Mouse (Mus musculus) forebrain, embryonic 14.5 days (tissue): Measurements from ENCODE around the gene Kank3. TPM values are rescaled to one million over a fixed set of nuclear protein-coding genes. Genes with fewer than 3 reads are reported as not detected.

Experiments
- ATAC-seq: fragments of 200-750 bp; cut with Nextera tagmentation; 2 replicates; pipeline ENCODE4 v1.8.0; 2017; ENCODE audit warnings: mild to moderate bottlenecking, moderate library complexity
- DNase-seq: peaks from one replicate; pipeline ENCODE4 v3.0.0-alpha.2; 2015; ENCODE audit warnings: low spot score
- H3K27ac ChIP-seq: fragments of 300-500 bp; sonication (generic); 2 replicates; pipeline ENCODE4 v1.5.1; 2014; ENCODE audit warnings: low read depth, mild to moderate bottlenecking, control low read depth, low read length, moderate library complexity
- H3K27me3 ChIP-seq: fragments of 300-500 bp; sonication (generic); replicated peaks from 2 replicates; pipeline ENCODE4 v1.6.1; 2014; ENCODE audit warnings: low read length, control low read depth, mixed read lengths; ENCODE audit not compliant: control insufficient read depth, insufficient read depth
- H3K36me3 ChIP-seq: fragments of 300-500 bp; sonication (generic); 2 replicates; pipeline ENCODE4 v1.6.1; 2014; ENCODE audit warnings: low read length, control low read depth; ENCODE audit not compliant: control insufficient read depth, insufficient read depth
- H3K4me1 ChIP-seq: fragments of 300-500 bp; sonication (generic); 2 replicates; pipeline ENCODE4 v1.6.1; 2014; ENCODE audit warnings: antibody characterized with exemption, low read length, control low read depth; ENCODE audit not compliant: control insufficient read depth, insufficient read depth
- H3K4me2 ChIP-seq: fragments of 300-500 bp; sonication (generic); 2 replicates; pipeline ENCODE4 v1.6.1; 2014; ENCODE audit warnings: mild to moderate bottlenecking, control low read depth, low read length
- H3K4me3 ChIP-seq: fragments of 300-500 bp; sonication (generic); 2 replicates; pipeline ENCODE4 v1.5.1; 2014; ENCODE audit warnings: low read depth, low read length, control low read depth
- H3K9ac ChIP-seq: fragments of 300-500 bp; sonication (generic); 2 replicates; pipeline ENCODE4 v1.6.1; 2014; ENCODE audit warnings: mild to moderate bottlenecking, low read length, control low read depth, moderate library complexity
- H3K9me3 ChIP-seq: fragments of 300-500 bp; sonication (generic); replicated peaks from 2 replicates; pipeline ENCODE4 v1.6.1; 2016; ENCODE audit warnings: low read length, control low read depth, mixed read lengths; ENCODE audit not compliant: control insufficient read depth
- WGBS: fragments of 180-500 bp; shearing (Covaris S2); extraction: QIAGEN DNeasy Blood & Tissue Kit; methylation state at CpG from one replicate; pipeline ENCODE4 v1.1.7; 2014; 5-methylcytosine and 5-hydroxymethylcytosine counted together
- polyA plus RNA-seq: library from polyadenylated mRNA; unstranded; fragments of >200 nt; fragmentation: Nextera tagmentation; extraction: Ambion mirVana; gene quantifications from 2 replicates; pipeline ENCODE4 v1.2.1, GENCODE M21; 2014

The Kank3 gene
- 35.6 and 37.2 TPM in 2 replicates for polyA plus RNA-seq

GRCm38 (mm10) chr17:33810334-33811141 is at the start of gene Kank3:
TSS of gene Kank3 (plus strand) at chr17:33810519.
- Histone ChIP-seq H3K27me3 (no peaks in the 10 kb centered on the region), H3K4me1 (peaks cover 4% of the 10 kb centered on the region; the same call in 1 of the 2 replicates), H3K4me3 (peak within 1 kb of the TSS; percentile 34), H3K27ac (no peak within 1 kb of the TSS), H3K4me2 (peak within 1 kb of the TSS; percentile 68), H3K9me3 (no peaks in the 10 kb centered on the region), H3K9ac (peak within 1 kb of the TSS; percentile 54), H3K36me3 (no peaks in the 10 kb centered on the region)
- DNase-seq (peak; percentile 98), ATAC-seq (peak; percentile 100)
- 1% methylated on average over 36 of the region's 36 CpGs for WGBS

- no peak overlapping the region for H3K9ac ChIP-seq
- WGBS: 66% methylated on average over 3 of the region's 3 CpGs
Observed at GRCm38 (mm10) chr17:33766389-33766788, 43.9 kb upstream of the Kank3 start.

GRCm38 (mm10) chr17:33771617-33772016 is 38.7 kb upstream of the Kank3 start:
- no peak overlapping the region for H3K27ac ChIP-seq
- DNase-seq (no peak), ATAC-seq (no peak)
- WGBS: 93% methylated on average over 4 of the region's 4 CpGs
- H3K9ac ChIP-seq: no peak overlapping the region
- no peaks in the 10 kb centered on the region for H3K4me1 ChIP-seq
- H3K27me3 ChIP-seq: no peaks in the 10 kb centered on the region
- H3K4me2 ChIP-seq: no peak overlapping the region
- no peaks in the 10 kb centered on the region for H3K9me3 ChIP-seq
- no peak overlapping the region for H3K4me3 ChIP-seq
- no peaks in the 10 kb centered on the region for H3K36me3 ChIP-seq

More at GRCm38 (mm10) chr17:33766389-33766788, 43.9 kb upstream of the Kank3 start:
- no peaks in the 10 kb centered on the region for H3K4me1 ChIP-seq
- ATAC-seq: no peak
- H3K27ac ChIP-seq: no peak overlapping the region
- no peak overlapping the region for H3K4me2 ChIP-seq
- no peaks in the 10 kb centered on the region for H3K9me3 ChIP-seq
- no peak overlapping the region for H3K4me3 ChIP-seq
- no peaks in the 10 kb centered on the region for H3K27me3 ChIP-seq
- no peak for DNase-seq
- no peaks in the 10 kb centered on the region for H3K36me3 ChIP-seq

GRCm38 (mm10) chr17:33773426-33773825 is 36.9 kb upstream of the Kank3 start:
- Histone ChIP-seq H3K27me3 (no peaks in the 10 kb centered on the region), H3K36me3 (no peaks in the 10 kb centered on the region), H3K9me3 (no peaks in the 10 kb centered on the region), H3K9ac (no peak overlapping the region), H3K27ac (no peak overlapping the region), H3K4me3 (no peak overlapping the region), H3K4me2 (no peak overlapping the region), H3K4me1 (no peaks in the 10 kb centered on the region)
- 85% methylated on average over 6 of the region's 6 CpGs for WGBS
- DNase-seq (no peak), ATAC-seq (no peak)

DNA sequence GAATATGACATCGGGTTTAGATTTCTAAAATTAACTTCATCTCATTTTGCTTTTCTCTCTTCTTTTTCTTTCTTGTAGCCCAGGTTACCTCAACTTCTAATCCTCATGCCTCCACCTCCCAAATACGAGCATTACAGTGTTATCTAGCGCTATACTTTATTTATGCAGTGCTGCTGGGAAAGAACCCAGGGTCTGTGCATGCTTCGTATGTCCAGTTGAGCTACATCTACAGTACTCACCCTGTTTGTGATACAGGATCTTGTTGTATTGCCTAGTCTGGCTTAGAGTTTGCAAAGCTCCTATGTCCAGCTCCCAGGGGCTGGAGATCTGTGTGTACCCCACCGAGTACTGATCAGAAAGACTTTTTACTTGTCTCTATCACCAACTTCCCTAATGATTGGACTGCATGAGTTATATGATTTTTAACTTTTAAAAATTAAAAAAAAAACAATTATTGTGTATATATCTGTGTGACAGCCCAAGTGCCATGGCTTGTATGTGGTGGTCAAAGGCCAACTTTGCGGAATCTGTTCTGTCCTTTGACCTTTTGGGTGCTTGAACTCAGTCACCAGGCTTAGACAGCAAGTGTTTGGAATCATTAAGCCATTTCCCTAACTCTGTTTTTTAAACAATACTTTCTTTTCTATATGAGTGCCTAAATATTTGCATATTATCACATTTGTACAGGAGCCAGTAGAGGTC is 36.3 kb upstream of the Kank3 start:
- Histone ChIP-seq H3K27ac (no peak overlapping the region), H3K4me2 (no peak overlapping the region), H3K4me1 (peaks cover 2% of the 10 kb centered on the region; the same call in 1 of the 2 replicates), H3K4me3 (no peak overlapping the region), H3K36me3 (no peaks in the 10 kb centered on the region), H3K27me3 (no peaks in the 10 kb centered on the region), H3K9me3 (no peaks in the 10 kb centered on the region), H3K9ac (no peak overlapping the region)
- ATAC-seq: no peak
- DNase-seq: no peak
- WGBS: 89% methylated on average over 6 of the region's 6 CpGs

GRCm38 (mm10) chr17:33774573-33775155 is 35.7 kb upstream of the Kank3 start:
- no peak overlapping the region for H3K9ac ChIP-seq
- H3K4me1 ChIP-seq: peaks cover 7% of the 10 kb centered on the region; the same call in 1 of the 2 replicates
- H3K27me3 ChIP-seq: no peaks in the 10 kb centered on the region
- H3K4me2 ChIP-seq: no peak overlapping the region
- H3K4me3 ChIP-seq: no peak overlapping the region
- H3K27ac ChIP-seq: no peak overlapping the region
- DNase-seq (no peak), ATAC-seq (no peak)
- H3K9me3 ChIP-seq: no peaks in the 10 kb centered on the region
- WGBS: 89% methylated on average over 8 of the region's 8 CpGs
- no peaks in the 10 kb centered on the region for H3K36me3 ChIP-seq

- Histone ChIP-seq H3K9me3 (no peaks in the 10 kb centered on the region), H3K9ac (no peak overlapping the region), H3K36me3 (no peaks in the 10 kb centered on the region), H3K4me2 (no peak overlapping the region), H3K27ac (no peak overlapping the region), H3K27me3 (no peaks in the 10 kb centered on the region), H3K4me3 (no peak overlapping the region), H3K4me1 (peaks cover 7% of the 10 kb centered on the region; the same call in 1 of the 2 replicates)
- DNase-seq (no peak), ATAC-seq (no peak)
- 95% methylated on average over 4 of the region's 4 CpGs for WGBS
Observed at GRCm38 (mm10) chr17:33775287-33775686, 35.0 kb upstream of the Kank3 start.

DNA sequence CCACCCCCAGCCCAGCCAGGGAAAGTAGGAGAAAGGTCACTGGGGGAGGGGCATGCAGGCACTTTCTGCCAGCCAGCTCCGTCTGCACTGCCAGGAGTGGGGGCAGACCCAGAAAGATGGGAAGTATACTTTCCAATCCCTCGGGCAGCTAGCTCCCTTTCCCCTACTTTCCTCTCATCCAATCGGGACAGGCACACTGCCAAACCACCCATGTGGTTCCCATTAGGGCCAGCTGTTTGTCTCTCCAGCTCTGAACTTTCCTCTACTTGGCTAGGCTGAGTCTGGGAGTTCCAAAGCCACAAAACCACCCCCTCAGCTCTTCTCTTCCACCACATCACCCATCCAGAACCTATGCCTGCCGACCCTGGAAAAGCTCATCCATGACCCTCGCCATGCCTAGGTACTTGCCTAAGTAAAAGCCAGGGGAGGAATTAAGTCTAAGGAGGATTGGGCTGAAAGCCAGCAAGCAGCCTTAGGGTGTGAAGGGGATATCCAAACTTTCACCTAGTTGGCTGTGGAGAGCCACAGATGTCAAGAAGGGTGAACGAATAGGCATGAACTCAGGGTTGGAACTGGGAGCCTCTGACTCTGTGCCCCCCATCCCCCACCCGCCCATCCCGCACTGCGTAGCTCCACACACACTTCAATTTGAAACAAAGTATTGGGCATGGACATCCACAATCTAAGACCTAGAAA is 30.9 kb upstream of the Kank3 start:
- Histone ChIP-seq H3K27me3 (no peaks in the 10 kb centered on the region), H3K4me2 (peak overlapping the region; percentile 12; the same call in 1 of the 2 replicates), H3K36me3 (no peaks in the 10 kb centered on the region), H3K9ac (no peak overlapping the region), H3K4me3 (no peak overlapping the region), H3K27ac (peak overlapping the region; percentile 35; the same call in 1 of the 2 replicates), H3K4me1 (peaks cover 12% of the 10 kb centered on the region; the same call in 1 of the 2 replicates), H3K9me3 (no peaks in the 10 kb centered on the region)
- whole genome bisulfite sequencing: 55% methylated on average over 9 of the region's 9 CpGs
- DNase-seq (peak; percentile 88), ATAC-seq (peak; percentile 72)
